Mouse (Mus musculus) bone marrow, adult 2 months (tissue): ENCODE results near the gene Rela. TPM values are rescaled to one million over a fixed set of nuclear protein-coding genes. Genes with fewer than 3 reads are reported as not detected.

Source experiments
- H3K27ac ChIP-seq: fragments of 200-500 bp; 2 replicates; pipeline ENCODE4 v1.5.1; 2012; ENCODE audit warnings: low read depth, mild to moderate bottlenecking, control low read depth, inconsistent platforms, low read length; ENCODE audit not compliant: control insufficient read depth, poor library complexity, insufficient read depth
- H3K4me1 ChIP-seq: fragments of 200-500 bp; 2 replicates; pipeline ENCODE4 v1.6.1; 2011; ENCODE audit warnings: low read length; ENCODE audit not compliant: control insufficient read depth, insufficient read depth
- H3K4me3 ChIP-seq: fragments of 200-500 bp; replicated peaks from 2 replicates; pipeline ENCODE3; 2011; ENCODE audit warnings: mild to moderate bottlenecking, low read depth, low read length, control low read depth; ENCODE audit not compliant: control insufficient read depth
- CTCF ChIP-seq: fragments of 200-500 bp; IDR thresholded peaks from 2 replicates; pipeline ENCODE4 v1.5.1; 2011; ENCODE audit warnings: low read length, control low read depth; ENCODE audit not compliant: control insufficient read depth, insufficient read depth
- POLR2A ChIP-seq: fragments of 200-500 bp; IDR thresholded peaks from 2 replicates; pipeline ENCODE4 v1.6.1; 2011; ENCODE audit warnings: low read depth, mild to moderate bottlenecking, control low read depth, low read length, borderline replicate concordance; ENCODE audit not compliant: control insufficient read depth
- WGBS: fragments of 180-500 bp; shearing (Covaris S2); methylation state at CpG from one replicate; pipeline ENCODE4 v1.1.7; 2018; 5-methylcytosine and 5-hydroxymethylcytosine counted together
- polyA plus RNA-seq: library from polyadenylated mRNA; stranded (reverse); fragments of >200 nt; gene quantifications from 2 replicates; pipeline ENCODE4 v1.2.4, GENCODE M21; 2011; ENCODE audit warnings: low replicate concordance; ENCODE audit not compliant: missing spikeins, insufficient read depth, insufficient read length

Gene Rela
- polyA plus RNA-seq, 1 experiment = 36.3 TPM

GRCm38 (mm10) chr19:5641641-5642040, 4.4 kb downstream of the Rela start:
- no peak for TF ChIP-seq CTCF
- no peak for TF ChIP-seq POLR2A
- H3K4me1 ChIP-seq = no peaks in the 10 kb centered on the region; the same call in none of the 2 replicates
- no peak overlapping the region for H3K27ac ChIP-seq
- 93% methylated on average over 8 of the region's 8 CpGs for WGBS
- H3K4me3 ChIP-seq = no peak overlapping the region

- TF ChIP-seq POLR2A (no peak), CTCF (no peak)
- Histone ChIP-seq H3K4me3 (no peak overlapping the region), H3K27ac (no peak overlapping the region), H3K4me1 (peaks cover 1% of the 10 kb centered on the region; the same call in 1 of the 2 replicates)
- 91% methylated on average over 9 of the region's 9 CpGs for WGBS
Observed at GRCm38 (mm10) chr19:5645280-5645679, 8.0 kb downstream of the Rela start.

- Histone ChIP-seq H3K4me1 (peaks cover 1% of the 10 kb centered on the region; the same call in 1 of the 2 replicates), H3K27ac (no peak overlapping the region), H3K4me3 (no peak overlapping the region)
- 87% methylated on average over 8 of the region's 8 CpGs for WGBS
- no peak for TF ChIP-seq POLR2A
- no peak for TF ChIP-seq CTCF
Observed at GRCm38 (mm10) chr19:5646731-5647330, 9.5 kb downstream of the Rela start.

- WGBS = 94% methylated on average over 6 of the region's 6 CpGs
- H3K27ac ChIP-seq = no peak overlapping the region
- no peak overlapping the region for H3K4me3 ChIP-seq
- peaks cover 1% of the 10 kb centered on the region; the same call in 1 of the 2 replicates for H3K4me1 ChIP-seq
- TF ChIP-seq CTCF = no peak
- TF ChIP-seq POLR2A = no peak
Observed at GRCm38 (mm10) chr19:5647791-5648190, 10.5 kb downstream of the Rela start.

- peaks cover 1% of the 10 kb centered on the region; the same call in 1 of the 2 replicates for H3K4me1 ChIP-seq
- H3K4me3 ChIP-seq = peak overlapping the region; percentile 2
- WGBS = 8% methylated on average over 26 of the region's 26 CpGs
- peak; percentile 50; the same call in 1 of the 2 replicates for TF ChIP-seq POLR2A
- peak; percentile 16; the same call in 1 of the 2 replicates for TF ChIP-seq CTCF
- H3K27ac ChIP-seq = peak overlapping the region; percentile 54
Observed at GRCm38 (mm10) chr19:5648401-5649297, 11.4 kb downstream of the Rela start.

- WGBS = 25% methylated on average over 6 of the region's 6 CpGs
- Histone ChIP-seq H3K4me3 (no peak overlapping the region), H3K4me1 (peaks cover 1% of the 10 kb centered on the region; the same call in 1 of the 2 replicates), H3K27ac (peak overlapping the region; percentile 23)
- no peak for TF ChIP-seq CTCF
Observed at GRCm38 (mm10) chr19:5649298-5649741, 12.0 kb downstream of the Rela start.

GRCm38 (mm10) chr19:5651502-5652274, 14.4 kb downstream of the Rela start:
- WGBS = 82% methylated on average over 13 of the region's 13 CpGs
- peaks cover 1% of the 10 kb centered on the region; the same call in 1 of the 2 replicates for H3K4me1 ChIP-seq
- no peak overlapping the region for H3K4me3 ChIP-seq
- TF ChIP-seq POLR2A (no peak), CTCF (no peak)
- H3K27ac ChIP-seq = no peak overlapping the region
